Mouse (Mus musculus) embryo, embryonic 11 days (tissue): ENCODE data around the gene Gli1.
"Not testable (repeated sequence)": the region's sequence is repeated elsewhere in the genome, so short reads cannot be mapped to it uniquely, and the experiment has no call there.

Experiments used
- DNase-seq: peaks from one replicate; pipeline ENCODE4 v3.0.0-alpha.2; 2015

Gli1 gene

GRCm38 (mm10) chr10:127319969-127320368, 21.8 kb downstream of the Gli1 start:
- DNase-seq = no peak

DNA sequence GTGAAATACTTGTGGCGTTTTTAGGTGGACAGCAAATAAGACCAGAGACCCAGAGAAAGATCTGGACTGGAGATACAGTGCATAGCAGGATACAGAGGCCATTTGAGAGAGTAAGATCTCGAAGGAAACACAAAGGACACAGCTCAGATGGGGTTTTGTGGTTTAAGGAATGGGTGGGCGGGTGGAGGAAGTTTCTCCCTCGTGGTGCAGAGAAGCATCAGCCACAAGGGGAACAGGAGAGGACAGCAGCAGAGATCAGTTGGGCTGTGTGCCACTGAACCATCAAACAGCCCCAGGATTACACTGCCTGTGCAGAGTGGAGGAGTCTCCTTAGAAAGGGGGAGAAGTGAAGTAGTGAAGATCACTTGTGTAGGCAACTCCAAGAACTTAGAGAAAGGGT, 23.8 kb downstream of the Gli1 start:
- no peak for DNase-seq

- no peak for DNase-seq
These were observed 24.5 kb downstream of the Gli1 start for GRCm38 (mm10) chr10:127317277-127317676.

- DNase-seq = not testable (repeated sequence)
These were observed 26.8 kb downstream of the Gli1 start for GRCm38 (mm10) chr10:127314950-127315349.

GRCm38 (mm10) chr10:127313516-127313915, 28.3 kb downstream of the Gli1 start:
- not testable (repeated sequence) for DNase-seq

- DNase-seq = no peak
These were observed 28.9 kb downstream of the Gli1 start for GRCm38 (mm10) chr10:127312858-127313257.

DNA sequence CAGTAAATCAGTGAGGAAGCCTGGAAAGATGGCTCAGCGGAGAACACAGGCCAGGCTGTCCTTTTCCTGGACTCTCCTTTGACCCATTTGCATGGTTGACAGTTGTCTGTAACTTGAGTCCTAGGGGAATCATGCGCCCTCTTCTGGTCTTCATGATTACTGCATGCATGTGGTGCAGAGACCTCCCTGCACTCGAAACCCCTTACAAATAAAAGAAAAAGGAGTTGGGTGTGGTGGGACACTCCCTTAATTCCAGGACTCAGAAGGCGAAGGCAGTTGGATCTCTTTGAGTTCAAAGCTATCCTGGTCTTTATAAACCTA, 29.5 kb downstream of the Gli1 start:
- peak; percentile 89 for DNase-seq

DNA sequence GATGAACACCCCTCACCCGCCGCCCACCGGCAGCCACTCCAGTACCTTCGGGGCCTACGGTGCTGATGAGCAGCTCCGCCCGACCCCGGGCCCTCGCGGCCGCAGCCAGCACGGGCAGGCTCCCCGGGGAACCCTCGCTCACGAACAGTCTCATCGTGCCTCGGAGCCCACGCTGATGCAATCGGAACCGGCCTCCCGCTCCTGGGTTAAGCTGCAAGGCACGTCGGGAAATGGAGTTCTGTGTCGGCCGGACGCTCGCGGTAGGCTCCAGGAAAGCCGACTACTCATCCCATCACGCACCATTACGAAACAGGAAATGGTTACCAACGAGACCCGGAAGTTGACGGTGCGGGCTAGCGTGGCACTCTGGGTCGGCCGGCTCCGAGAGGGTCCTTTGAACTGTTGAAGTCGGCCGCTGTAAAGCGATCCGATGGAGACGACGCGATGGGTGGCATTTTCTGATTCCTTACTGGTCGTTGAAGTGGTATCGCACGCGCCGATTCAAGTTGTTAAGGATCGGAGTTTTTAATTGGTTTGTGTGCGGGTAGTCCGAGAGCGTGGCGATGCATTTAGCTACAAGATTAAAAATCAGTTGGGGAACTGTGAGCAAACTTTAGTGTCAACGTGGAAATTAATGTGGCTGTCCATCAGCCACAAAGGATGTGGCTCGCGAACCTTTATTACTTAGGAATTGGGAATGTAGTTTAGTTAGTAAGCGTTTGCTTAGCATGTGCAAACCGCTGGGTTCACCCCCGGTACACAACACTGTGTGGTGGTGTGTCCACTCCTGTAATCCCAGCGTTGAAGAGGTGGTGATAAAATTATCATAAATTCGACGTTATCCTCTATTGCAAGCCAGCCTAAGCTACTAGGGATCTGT, 30.1 kb downstream of the Gli1 start, which contains the start of gene Mars:
Gene Mars (minus strand): TSS at position 311 of the 880 bp plus-strand sequence.
- DNase-seq = peak; percentile 97

GRCm38 (mm10) chr10:127310523-127311475, 31.0 kb downstream of the Gli1 start:
- DNase-seq = peak; percentile 69

DNA sequence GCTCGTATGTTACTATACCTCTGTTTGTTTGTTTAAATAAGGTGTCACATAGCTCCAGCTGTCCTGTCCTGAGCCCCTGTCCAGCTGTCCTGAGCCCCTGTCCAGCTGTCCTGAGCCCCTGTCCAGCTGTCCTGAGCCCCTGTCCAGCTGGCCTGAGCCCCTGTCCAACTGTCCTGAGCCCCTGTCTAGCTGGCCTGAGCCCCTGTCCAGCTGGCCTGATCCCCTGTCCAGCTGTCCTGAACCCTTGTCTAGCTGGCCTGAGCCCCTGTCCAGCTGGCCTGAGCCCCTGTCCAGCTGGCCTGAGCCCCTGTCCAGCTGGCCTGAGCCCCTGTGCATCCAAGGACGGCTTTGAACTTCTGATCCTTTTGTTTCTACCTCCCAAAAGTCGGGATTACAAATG, 32.6 kb downstream of the Gli1 start:
- not testable (repeated sequence) for DNase-seq

GRCm38 (mm10) chr10:127303136-127303535, 38.6 kb downstream of the Gli1 start:
- DNase-seq = no peak

DNA sequence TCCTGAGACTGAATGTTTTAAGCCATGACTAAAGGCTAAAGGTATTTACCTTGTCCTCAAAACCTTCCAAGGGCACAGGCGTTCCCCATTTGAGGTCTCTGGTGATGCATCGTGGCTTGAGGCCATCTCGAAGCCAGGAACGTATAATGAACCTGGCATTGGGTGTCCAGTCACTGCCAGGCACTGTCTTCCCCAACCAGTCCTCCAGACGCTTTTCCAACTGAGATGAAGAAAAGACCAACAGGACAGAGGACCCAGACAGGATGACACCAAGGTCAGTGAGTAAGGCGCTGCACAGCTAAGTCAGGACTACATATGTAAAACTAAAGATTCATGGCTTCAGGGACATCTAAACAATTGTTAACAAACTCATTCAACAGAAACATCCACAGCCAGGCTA, 41.4 kb downstream of the Gli1 start:
- no peak for DNase-seq

GRCm38 (mm10) chr10:127297015-127297871, 44.5 kb downstream of the Gli1 start:
- DNase-seq = no peak

- DNase-seq = no peak
These were observed 45.6 kb downstream of the Gli1 start for GRCm38 (mm10) chr10:127295986-127296794.

- no peak for DNase-seq
These were observed 46.8 kb downstream of the Gli1 start for GRCm38 (mm10) chr10:127294895-127295510.

DNA sequence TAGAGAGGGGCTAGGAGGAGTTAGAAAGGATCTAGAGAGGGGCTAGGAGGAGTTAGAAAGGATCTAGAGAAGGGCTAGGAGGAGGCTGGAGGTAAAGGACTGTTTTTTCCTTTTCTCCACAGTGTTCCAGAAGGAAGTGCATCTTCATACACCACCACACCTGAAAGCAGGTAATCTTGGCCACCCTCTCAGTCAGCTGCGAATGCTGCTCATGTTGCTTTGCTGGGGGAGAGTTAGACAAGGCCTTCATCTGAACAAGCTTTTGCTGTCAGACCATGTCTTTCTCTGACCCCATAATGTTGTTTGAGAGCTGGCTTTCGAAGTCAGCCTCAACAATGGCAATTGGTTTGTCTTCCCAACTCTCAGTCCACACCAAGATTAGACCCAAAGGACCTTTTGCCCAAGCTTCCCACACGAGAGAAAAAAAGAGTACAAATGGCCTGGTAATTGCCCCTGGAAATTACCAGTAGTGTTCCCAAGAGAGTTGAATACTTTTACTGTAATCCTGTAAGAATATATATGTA, 48.1 kb downstream of the Gli1 start:
- DNase-seq = no peak

GRCm38 (mm10) chr10:127292987-127293538, 48.7 kb downstream of the Gli1 start:
- no peak for DNase-seq

- no peak for DNase-seq
These were observed 49.7 kb downstream of the Gli1 start for GRCm38 (mm10) chr10:127291881-127292638.

- DNase-seq = peak; percentile 74
These were observed 50.6 kb downstream of the Gli1 start for GRCm38 (mm10) chr10:127290930-127291880.
